Mouse (Mus musculus): ENCODE data around the gene Fam20b.

DNA sequence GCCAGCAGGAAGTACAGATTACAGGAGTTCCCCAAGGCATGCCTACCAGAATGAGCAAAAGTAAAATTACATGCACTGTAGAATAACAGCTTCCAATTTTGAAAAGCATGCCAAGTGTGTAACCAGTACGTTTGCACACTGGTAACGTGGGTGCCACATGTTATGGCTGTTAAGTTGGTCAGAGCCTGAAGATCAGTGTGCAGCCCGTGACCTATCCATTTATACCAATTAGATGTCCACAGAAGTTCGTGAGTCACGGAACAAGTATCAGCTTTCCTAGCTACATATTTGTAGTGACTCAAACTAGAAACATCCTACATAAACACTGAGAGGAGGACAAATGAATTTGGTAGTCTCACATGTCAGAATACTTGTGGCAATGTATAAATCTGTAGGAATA is 79.4 kb downstream of the Fam20b start:
- no peak for TF ChIP-seq CTCF (IDR thresholded peaks at IDR 0.05; ENCODE audit: low read depth, low read length)
- no peak for TF ChIP-seq POLR2A (IDR thresholded peaks at IDR 0.05; ENCODE audit: borderline replicate concordance, low read depth, low read length)
